Mouse (Mus musculus): ENCODE measurements at regions not wholly inside any gene's neighbourhood (a gene's known extent, or its start where the extent isn't known, plus 50 kb on each side); places are given as distances from the start of the nearest gene placed in this dataset.

- no peak for DNase-seq
Measured at GRCm38 (mm10) chr13:44360016-44360415, 369.3 kb upstream of the Jarid2 start.

GRCm38 (mm10) chr13:44360725-44361290 lies 368.5 kb upstream of the Jarid2 start:
- no peak for DNase-seq

GRCm38 (mm10) chr13:44362293-44363005 lies 366.8 kb upstream of the Jarid2 start:
- DNase-seq: no peak

GRCm38 (mm10) chr13:44363016-44363415 lies 366.3 kb upstream of the Jarid2 start:
- no peak for DNase-seq

GRCm38 (mm10) chr13:44369301-44369700 lies 360.0 kb upstream of the Jarid2 start:
- no peak for DNase-seq

- DNase-seq: no peak
Measured at GRCm38 (mm10) chr13:44372361-44372877, 356.9 kb upstream of the Jarid2 start.

GRCm38 (mm10) chr13:44375476-44376159 lies 353.7 kb upstream of the Jarid2 start:
- DNase-seq: no peak

GRCm38 (mm10) chr13:44376160-44376488 lies 353.1 kb upstream of the Jarid2 start:
- DNase-seq: no peak

GRCm38 (mm10) chr13:44381721-44382450 lies 347.4 kb upstream of the Jarid2 start:
- DNase-seq: no peak

- DNase-seq: no peak
Measured at GRCm38 (mm10) chr13:44383322-44383721, 346.0 kb upstream of the Jarid2 start.

- DNase-seq: no peak
Measured at GRCm38 (mm10) chr13:44386767-44387166, 342.5 kb upstream of the Jarid2 start.

- DNase-seq: no peak
Measured at GRCm38 (mm10) chr13:44389696-44390095, 339.6 kb upstream of the Jarid2 start.

GRCm38 (mm10) chr13:44390666-44391390 lies 338.4 kb upstream of the Jarid2 start:
- DNase-seq: no peak

GRCm38 (mm10) chr13:44394016-44394415 lies 335.3 kb upstream of the Jarid2 start:
- DNase-seq: no peak

- DNase-seq: no peak
Measured at GRCm38 (mm10) chr13:44398613-44399369, 330.5 kb upstream of the Jarid2 start.

- DNase-seq: no peak
Measured at GRCm38 (mm10) chr13:44399370-44399685, 329.9 kb upstream of the Jarid2 start.

- no peak for DNase-seq
Measured at GRCm38 (mm10) chr13:44399831-44400321, 329.4 kb upstream of the Jarid2 start.

GRCm38 (mm10) chr13:44404010-44404575 lies 325.2 kb upstream of the Jarid2 start:
- no peak for DNase-seq

- no peak for DNase-seq
Measured at GRCm38 (mm10) chr13:44407307-44407706, 322.0 kb upstream of the Jarid2 start.

GRCm38 (mm10) chr13:44408619-44408959 lies 320.7 kb upstream of the Jarid2 start:
- DNase-seq: no peak

GRCm38 (mm10) chr13:44408960-44409719 lies 320.1 kb upstream of the Jarid2 start:
- DNase-seq: no peak
